Mouse (Mus musculus) brain, embryonic 14.5 days (tissue): Measurements from ENCODE around the gene Ing1.

ENCODE experiments used
- CTCF ChIP-seq: fragments of 200-500 bp; IDR thresholded peaks from 2 replicates; pipeline ENCODE4 v1.5.1; 2012; ENCODE audit warnings: inconsistent platforms, mild to moderate bottlenecking, moderate library complexity, borderline replicate concordance; ENCODE audit not compliant: insufficient read depth, insufficient read length; ENCODE audit errors: extremely low read depth
- POLR2A ChIP-seq: fragments of 200-500 bp; IDR thresholded peaks from 2 replicates; pipeline ENCODE4 v1.6.1; 2012; ENCODE audit warnings: mild to moderate bottlenecking, inconsistent platforms, borderline replicate concordance; ENCODE audit not compliant: poor library complexity, insufficient read depth, insufficient read length, severe bottlenecking; ENCODE audit errors: extremely low read depth

DNA sequence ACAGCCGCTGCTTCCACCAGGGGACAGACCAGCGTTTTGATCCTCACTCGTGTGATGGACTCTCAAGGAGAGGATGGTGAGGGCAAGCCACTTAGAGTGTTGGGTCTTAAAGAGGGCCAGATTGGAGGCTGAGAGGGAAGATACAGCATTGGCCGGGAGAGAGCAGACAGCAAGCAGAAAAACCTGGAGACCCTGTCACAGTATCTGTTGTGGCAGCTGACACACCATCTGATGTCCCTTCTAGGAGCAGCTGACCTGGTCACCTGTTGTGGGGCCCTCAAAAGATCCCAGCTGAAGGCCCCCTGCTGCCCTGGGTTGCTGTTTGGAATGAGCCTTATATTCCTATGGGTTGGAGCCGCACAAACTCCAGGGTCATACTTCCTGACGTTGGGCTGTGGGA, 17.1 kb downstream of the Ing1 start:
- no peak for TF ChIP-seq CTCF
- no peak for TF ChIP-seq POLR2A
